Mouse (Mus musculus) adipocyte (in vitro differentiated cells): Measurements from ENCODE around the gene Olfr1353.
"Not testable (repeated sequence)": the region's sequence is repeated elsewhere in the genome, so short reads cannot be mapped to it uniquely, and the experiment has no call there.

ENCODE experiments used
- DNase-seq: peaks from one replicate; pipeline ENCODE4 v3.0.0-alpha.2; 2016; ENCODE audit warnings: low spot score

The Olfr1353 gene

GRCm38 (mm10) chr10:78963009-78963408 is at the start of gene Olfr1353:
Gene Olfr1353 (plus strand): TSS chr10:78963309.
- DNase-seq = not testable (repeated sequence)

- DNase-seq = not testable (repeated sequence)
These were observed 12.8 kb upstream of the Olfr1353 start, which contains the start of gene Olfr8 for GRCm38 (mm10) chr10:78950336-78950735. Gene Olfr8 (plus strand): TSS chr10:78950636.

DNA sequence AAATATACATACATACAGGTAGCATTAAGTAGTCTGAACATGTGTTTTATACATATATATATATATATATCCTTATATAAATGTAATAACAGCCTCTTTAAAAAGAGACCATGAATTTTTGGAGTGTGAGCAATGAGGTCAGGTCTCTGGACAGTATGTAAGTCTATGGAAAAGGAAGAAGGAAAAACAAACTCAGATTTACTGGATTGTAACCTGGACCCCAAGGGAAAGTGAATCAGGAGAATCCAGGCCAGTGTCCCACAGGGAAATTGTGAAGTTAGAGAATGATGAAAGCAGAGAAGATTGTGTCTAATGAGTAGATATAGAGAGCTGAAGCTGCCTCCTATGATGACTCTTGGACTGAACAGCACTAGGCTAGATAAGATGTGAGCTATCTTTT is 17.6 kb downstream of the Olfr1353 start, which contains the start of gene Olfr1352:
TSS of gene Olfr1352 (plus strand) at position 301 of the 400 bp plus-strand sequence.
- no peak for DNase-seq

DNA sequence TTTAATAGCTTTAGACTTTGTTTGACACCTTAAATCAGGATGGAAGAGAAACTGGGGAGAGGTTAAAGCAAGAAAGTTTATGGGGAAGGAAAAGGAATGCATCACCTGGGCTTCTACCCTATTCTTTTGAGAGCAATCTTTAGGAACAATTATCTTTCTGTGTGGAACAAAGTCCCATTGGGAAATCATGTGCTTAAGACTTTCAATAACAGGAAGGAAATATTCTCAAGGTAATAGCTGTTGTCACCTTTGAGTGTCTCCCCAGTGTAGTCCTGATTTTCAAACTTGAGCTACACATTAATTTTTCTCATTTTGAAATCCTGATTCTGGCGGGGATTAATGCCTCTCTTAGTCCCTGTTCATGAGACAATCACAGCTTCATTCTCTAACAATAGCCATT is 49.1 kb downstream of the Olfr1353 start, which contains the start of gene Olfr1351:
TSS of gene Olfr1351 (plus strand) at position 301 of the 400 bp plus-strand sequence.
- no peak for DNase-seq
